Mouse (Mus musculus) erythroid progenitor cell, adult 5-6 weeks (primary cell): ENCODE results near the gene Acaca. TPM values are rescaled to one million over a fixed set of nuclear protein-coding genes. Genes with fewer than 3 reads are reported as not detected.
"Not testable (repeated sequence)": the region's sequence is repeated elsewhere in the genome, so short reads cannot be mapped to it uniquely, and the experiment has no call there.

Source experiments
- ATAC-seq: replicated peaks from 2 replicates; pipeline ENCODE4 v1.8.0; 2016; ENCODE audit warnings: moderate number of reproducible peaks, mild to moderate bottlenecking, moderate TSS enrichment, inconsistent platforms; ENCODE audit not compliant: poor library complexity, low FRiP score, severe bottlenecking
- total RNA-seq, 2 experiments: library from RNA; stranded (forward) in 1 of 2; stranded (reverse) in 1 of 2; fragments of 150-400 nt in 1 of 2; fragments of 186-747, 209-891 nt in 1 of 2; gene quantifications; 2 replicates each; pipeline versions ENCODE4 v1.2.3 to v1.2.4; 2015 to 2017; ENCODE audit warnings: low replicate concordance in 2 of 2

The Acaca gene
- total RNA-seq, 2 experiments from 2014 or later, result 2.7 to 5.9 TPM

- no peak for ATAC-seq
Observed at GRCm38 (mm10) chr11:84375951-84376496, 246.6 kb downstream of the Acaca start.

GRCm38 (mm10) chr11:84376510-84377365 lies 247.3 kb downstream of the Acaca start:
- ATAC-seq, result no peak

DNA sequence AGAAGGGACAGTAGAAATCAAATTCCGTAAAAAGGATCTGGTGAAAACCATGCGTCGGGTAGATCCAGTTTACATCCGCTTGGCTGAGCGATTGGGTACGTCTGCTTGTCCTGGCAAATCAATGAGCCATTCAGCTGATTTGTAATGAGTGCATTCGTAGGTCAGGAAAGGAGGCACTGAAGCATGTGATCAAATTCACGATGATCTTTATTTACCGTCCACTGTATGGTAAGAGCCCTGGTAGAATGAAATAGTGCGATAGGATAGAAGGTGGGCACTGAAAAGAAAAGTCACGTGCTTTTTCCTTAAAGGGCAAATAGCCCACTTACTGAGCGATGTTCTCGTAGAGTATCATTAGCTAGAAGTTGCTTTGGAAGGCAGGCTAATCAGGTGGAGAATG lies 253.0 kb downstream of the Acaca start:
- no peak for ATAC-seq

DNA sequence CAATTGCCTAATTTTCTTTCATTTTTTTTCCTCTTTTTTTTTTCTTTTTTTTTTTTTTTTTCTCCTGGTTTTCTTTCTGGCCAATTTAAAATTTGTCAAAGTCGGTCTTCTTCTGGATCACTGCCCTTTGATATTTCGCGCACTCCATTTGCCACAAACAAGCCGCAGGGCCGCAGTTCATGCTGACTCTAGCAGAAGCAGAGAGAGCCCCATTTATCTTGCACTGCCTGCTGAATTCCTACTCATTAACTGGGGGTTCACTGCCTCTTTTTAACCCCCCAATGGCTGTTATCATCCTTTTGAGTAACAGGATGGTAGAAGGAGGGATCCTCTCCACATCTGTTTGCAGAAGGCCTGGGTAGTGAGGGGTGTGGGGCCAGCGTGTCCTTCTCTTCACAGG lies 254.4 kb downstream of the Acaca start:
- no peak for ATAC-seq

GRCm38 (mm10) chr11:84389332-84389731 lies 259.9 kb downstream of the Acaca start:
- ATAC-seq, result no peak

DNA sequence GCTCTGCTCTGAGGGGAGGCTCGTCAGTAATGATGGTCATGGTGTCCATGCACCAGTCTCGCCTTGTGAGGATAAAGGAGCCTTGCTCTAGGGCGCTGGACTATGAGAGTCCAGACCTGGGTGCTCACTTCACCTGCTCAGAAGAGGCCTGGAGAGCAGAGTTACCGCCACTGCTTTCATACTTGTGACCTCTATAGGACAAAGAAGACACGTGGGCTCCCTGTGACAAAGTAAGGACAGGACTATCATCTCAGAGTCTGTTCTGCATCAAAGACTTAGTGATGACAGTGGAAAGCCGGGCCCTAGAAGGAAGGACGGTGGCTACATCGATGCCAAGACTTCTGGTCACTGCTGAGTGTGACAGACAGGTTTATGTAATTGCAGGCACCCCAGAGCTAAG lies 261.7 kb downstream of the Acaca start:
- ATAC-seq, result no peak

DNA sequence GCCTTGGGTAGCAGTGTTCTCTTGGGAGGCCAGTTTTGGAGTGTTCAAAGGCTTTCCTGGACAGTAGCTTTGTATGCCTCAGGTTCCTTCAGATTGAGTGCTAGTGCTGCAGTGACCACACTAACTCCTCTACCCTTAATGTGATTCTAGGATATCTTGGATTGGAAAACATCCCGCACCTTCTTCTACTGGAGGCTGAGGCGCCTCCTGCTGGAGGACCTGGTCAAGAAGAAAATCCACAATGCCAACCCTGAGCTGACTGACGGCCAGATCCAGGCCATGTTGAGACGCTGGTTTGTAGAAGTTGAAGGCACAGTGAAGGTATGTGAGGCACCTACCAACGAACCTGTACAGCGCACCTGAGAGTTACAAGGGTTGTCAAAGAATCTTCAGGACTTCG lies 262.6 kb downstream of the Acaca start:
- ATAC-seq, result not testable (repeated sequence)

DNA sequence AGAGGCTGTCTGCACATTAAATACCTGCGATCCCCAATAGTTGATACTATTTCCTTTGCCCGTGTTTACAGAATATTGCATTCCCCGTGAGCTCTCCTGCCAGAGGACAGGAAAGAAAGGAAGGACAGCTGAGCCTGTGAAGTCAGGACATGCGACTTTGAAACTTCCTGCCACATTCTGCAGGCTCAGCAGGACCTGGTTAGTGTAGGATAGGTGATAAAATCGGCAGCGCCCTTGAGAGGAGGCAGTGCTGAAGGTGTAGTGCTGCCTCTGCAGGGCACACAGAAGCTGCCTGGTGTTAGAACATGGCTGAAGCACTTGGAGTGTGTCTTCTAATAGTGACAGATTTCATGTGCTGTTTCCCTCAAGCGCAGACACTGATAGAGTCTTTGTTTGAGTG lies 264.1 kb downstream of the Acaca start:
- ATAC-seq, result no peak

DNA sequence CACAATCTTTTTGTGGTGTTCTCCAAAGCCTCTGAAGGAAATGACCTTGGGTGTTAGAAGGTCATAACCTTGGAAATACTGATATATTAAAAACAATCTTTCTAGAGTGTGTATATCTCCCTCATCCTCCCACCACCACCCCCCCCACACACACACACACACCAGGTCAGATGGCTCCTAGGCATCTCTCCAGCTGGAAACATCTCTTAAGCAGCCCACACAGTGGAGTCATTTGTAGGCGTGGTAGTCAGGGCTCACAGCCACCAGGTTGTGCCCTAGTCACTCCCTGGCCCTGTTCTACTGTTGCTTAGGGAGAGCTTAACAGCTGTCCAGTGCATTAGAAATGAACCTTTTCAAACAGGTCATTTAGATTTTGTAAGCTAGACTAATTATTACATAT lies 265.5 kb downstream of the Acaca start:
- ATAC-seq, result no peak

- ATAC-seq, result no peak
Observed at GRCm38 (mm10) chr11:84406733-84407132, 277.3 kb downstream of the Acaca start.

DNA sequence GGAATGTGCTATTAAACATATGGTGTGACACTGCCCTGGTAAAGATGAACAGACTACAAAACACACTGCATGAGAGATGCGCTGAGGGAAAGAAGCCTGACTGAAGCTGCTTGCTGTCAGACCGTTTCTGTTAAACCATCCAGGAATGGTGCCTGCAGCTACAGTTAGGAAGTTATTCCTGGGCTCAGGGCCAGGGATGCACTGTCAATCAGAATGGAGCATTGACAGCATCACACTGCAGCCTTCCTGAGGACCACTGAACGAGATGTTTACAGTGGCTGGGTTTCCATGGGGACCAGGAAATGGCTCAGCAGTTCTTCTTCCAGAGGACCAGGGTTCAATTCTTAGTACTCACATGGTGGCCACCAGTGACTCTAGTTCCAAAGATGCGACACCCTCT lies 280.9 kb downstream of the Acaca start:
- ATAC-seq, result no peak

- ATAC-seq, result no peak
Observed at GRCm38 (mm10) chr11:84410879-84411641, 281.6 kb downstream of the Acaca start.

- ATAC-seq, result no peak
Observed at GRCm38 (mm10) chr11:84411642-84412018, 282.2 kb downstream of the Acaca start.

DNA sequence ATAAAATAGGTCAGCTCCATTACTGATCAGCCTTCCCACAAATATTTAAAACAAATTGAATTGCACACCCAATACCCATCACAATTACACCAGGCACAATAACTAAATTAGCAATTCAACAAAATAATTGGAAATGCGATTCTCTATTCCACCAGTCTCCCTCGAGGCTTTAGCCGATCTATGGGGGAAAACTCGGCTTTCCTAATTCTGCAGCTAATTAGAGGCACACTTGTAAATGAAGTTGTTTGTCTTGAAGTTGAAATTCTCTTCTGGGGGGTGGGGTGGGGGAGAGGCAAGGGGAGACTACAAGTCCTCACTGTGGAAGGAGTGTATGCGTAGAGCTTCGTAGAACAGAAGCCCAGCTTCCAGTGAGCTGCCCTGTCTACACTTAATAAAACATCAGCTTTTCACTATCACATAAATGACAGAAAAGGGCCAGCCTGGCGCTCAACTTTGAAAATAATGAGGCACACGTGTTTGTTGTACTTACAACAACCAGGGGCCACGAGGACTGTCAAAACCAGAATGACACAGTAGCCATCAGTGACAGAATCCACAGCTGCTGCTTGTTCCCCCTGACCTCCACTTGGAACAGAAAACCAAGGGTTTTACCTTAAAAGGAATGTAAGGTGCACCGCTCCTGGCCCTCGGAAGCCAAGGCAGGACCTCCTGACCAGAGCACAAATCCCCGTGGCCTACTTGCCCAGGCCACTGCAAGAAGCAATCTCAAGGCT lies 282.9 kb downstream of the Acaca start:
- ATAC-seq, result no peak

DNA sequence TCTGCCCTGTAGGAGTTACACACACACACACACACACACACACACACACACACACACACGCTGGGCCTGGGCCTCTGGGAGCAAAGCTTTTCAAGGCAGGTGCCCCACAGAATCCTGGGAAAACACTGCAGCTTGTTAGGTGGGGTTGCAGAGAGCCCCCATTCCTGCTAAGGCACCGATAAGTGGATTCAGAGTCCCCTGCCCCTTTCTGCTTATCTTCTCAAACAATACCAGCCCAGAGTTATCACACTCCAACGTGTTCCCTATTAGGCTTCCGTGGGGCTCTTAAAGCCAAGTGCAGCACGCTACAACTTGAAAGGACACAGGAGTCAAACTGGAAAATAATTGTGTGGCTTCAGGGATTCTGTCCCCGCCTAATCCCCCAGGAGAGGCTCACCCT lies 283.6 kb downstream of the Acaca start:
- ATAC-seq, result no peak

GRCm38 (mm10) chr11:84420779-84421178 lies 291.3 kb downstream of the Acaca start:
- ATAC-seq, result no peak

GRCm38 (mm10) chr11:84425736-84426632 lies 296.5 kb downstream of the Acaca start:
- no peak for ATAC-seq

DNA sequence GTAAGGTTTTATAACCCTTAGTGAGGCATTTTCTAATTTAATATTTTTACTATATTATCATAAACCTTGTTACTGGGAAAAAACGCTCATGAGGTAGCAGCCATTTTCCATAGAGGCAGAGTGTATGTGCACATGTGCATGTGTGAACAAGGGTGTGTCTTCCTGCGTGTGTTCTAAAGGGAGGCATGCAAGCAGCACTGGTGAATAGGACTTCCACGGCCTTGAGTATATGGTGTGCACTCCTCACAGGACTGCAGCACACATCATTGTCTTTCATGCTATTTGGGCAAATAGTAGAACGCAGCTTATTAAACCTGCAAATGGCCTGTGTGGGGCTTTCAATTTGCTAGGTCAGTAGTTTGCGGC lies 297.1 kb downstream of the Acaca start:
- ATAC-seq, result no peak

GRCm38 (mm10) chr11:84429581-84429980 lies 300.1 kb downstream of the Acaca start:
- ATAC-seq, result peak; percentile 68
